Mouse (Mus musculus): ENCODE results near the gene Vac14. TPM values are rescaled to one million over a fixed set of nuclear protein-coding genes. Genes with fewer than 3 reads are reported as not detected.
"Not testable (repeated sequence)": the region's sequence is repeated elsewhere in the genome, so short reads cannot be mapped to it uniquely, and the experiment has no call there.

Gene Vac14
- polyA plus RNA-seq, 1 experiment from 2014 or later, result 24.1 TPM

DNA sequence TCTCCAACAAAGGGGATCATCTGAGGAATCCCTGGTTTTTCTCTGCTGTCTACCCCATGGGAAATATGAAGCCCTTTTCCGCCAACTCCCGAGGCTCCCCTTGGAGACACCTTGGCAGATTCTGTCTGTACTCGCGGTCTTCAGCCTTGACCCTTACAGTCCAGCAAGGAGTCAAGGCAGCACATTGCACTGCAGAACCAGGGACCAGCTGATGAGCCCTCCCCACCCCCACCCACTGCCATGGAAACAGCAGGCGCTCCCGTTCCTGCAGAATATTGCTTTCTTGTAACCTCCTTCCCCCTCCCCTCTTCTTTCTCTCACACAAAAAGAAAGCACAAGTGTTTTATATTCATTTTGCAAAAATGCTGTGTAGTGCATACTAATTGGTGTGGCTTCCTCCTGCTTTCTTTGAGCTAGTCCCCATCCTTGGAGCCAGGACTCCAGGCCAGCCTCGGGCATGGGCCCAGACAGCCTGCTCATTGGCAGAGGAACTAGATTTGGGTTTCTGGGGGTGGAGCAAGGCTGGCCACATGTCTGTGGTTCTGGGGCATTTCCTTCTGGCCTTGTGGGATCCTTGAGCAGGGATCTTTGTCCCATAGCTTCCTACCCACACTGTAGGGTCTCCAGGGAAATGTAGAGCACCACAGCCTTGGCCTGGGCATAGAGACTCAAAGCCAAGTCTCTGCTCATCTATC, 46.0 kb downstream of the Vac14 start:
- Histone ChIP-seq H3K9ac (no peak overlapping the region), H3K27ac (ENCODE audit: poor library complexity, severe bottlenecking) (no peak overlapping the region)
- WGBS, result 83% methylated on average over 7 of the region's 7 CpGs

GRCm38 (mm10) chr8:110665000-110665399, 46.6 kb downstream of the Vac14 start:
- WGBS, result 88% methylated on average over 3 of the region's 3 CpGs
- ATAC-seq (ENCODE audit: insufficient number of reproducible peaks, low FRiP score), result no peak
- no peak overlapping the region for H3K27ac ChIP-seq (ENCODE audit: poor library complexity, severe bottlenecking)
- peaks cover 17% of the 10 kb centered on the region for H3K36me3 ChIP-seq
- H3K9ac ChIP-seq, result no peak overlapping the region
- H3K27me3 ChIP-seq (replicated peaks), result no peaks in the 10 kb centered on the region
- H3K4me1 ChIP-seq (replicated peaks), result peaks cover 18% of the 10 kb centered on the region
- H3K4me2 ChIP-seq, result no peak overlapping the region
- no peak overlapping the region for H3K4me3 ChIP-seq
- H3K9me3 ChIP-seq (replicated peaks), result no peaks in the 10 kb centered on the region

More for the DNA sequence above, 46.0 kb downstream of the Vac14 start:
- H3K4me2 ChIP-seq, result no peak overlapping the region
- peaks cover 20% of the 10 kb centered on the region for H3K36me3 ChIP-seq
- ATAC-seq (ENCODE audit: insufficient number of reproducible peaks, low FRiP score), result no peak
- no peaks in the 10 kb centered on the region for H3K27me3 ChIP-seq (replicated peaks)
- H3K4me1 ChIP-seq (replicated peaks), result peaks cover 14% of the 10 kb centered on the region
- no peaks in the 10 kb centered on the region for H3K9me3 ChIP-seq (replicated peaks)
- no peak overlapping the region for H3K4me3 ChIP-seq

DNA sequence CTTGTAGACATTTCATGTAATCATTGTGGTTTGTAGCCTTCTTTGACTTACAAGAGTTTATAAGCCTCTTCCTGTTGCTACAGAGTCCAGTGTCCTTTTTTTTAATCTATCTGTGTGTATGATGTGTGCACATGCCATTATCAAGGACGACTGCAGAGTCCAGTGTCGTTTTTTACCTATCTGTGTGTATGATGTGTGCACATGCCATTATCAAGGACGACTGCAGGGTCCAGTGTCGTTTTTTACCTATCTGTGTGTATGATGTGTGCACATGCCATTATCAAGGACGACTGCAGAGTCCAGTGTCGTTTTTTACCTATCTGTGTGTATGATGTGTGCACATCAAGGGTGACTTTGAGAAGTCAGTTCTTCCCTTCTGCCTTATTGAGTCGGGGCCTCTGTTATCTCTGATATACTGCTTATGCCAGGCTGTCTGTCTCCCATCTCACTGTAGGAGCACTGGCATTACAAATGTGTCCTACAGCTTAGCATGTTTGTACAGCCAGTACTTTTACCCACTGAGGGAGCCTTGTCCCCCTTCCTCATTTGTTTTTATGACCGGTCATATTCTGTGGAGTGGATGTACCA, 49.3 kb downstream of the Vac14 start:
- ATAC-seq (ENCODE audit: insufficient number of reproducible peaks, low FRiP score), result not testable (repeated sequence)

GRCm38 (mm10) chr8:110669932-110670628, 51.7 kb downstream of the Vac14 start:
- Histone ChIP-seq H3K36me3 (peaks cover 12% of the 10 kb centered on the region), H3K9me3 (replicated peaks) (no peaks in the 10 kb centered on the region), H3K27ac (ENCODE audit: poor library complexity, severe bottlenecking) (no peak overlapping the region), H3K4me3 (no peak overlapping the region), H3K27me3 (replicated peaks) (no peaks in the 10 kb centered on the region), H3K4me1 (replicated peaks) (peaks cover 44% of the 10 kb centered on the region), H3K4me2 (no peak overlapping the region), H3K9ac (no peak overlapping the region)
- 62% methylated on average over 8 of the region's 8 CpGs for WGBS
- no peak for ATAC-seq (ENCODE audit: insufficient number of reproducible peaks, low FRiP score)

More for the DNA sequence above, 49.3 kb downstream of the Vac14 start:
- WGBS, result 56% methylated on average over 8 of the region's 8 CpGs
- H3K9ac ChIP-seq; H3K9me3 ChIP-seq (replicated peaks); H3K4me2 ChIP-seq; H3K36me3 ChIP-seq; H3K4me3 ChIP-seq; H3K27me3 ChIP-seq (replicated peaks); H3K27ac ChIP-seq (ENCODE audit: poor library complexity, severe bottlenecking): not testable (repeated sequence)
- peaks cover 40% of the 10 kb centered on the region for H3K4me1 ChIP-seq (replicated peaks)

- H3K9me3 ChIP-seq (replicated peaks), result no peaks in the 10 kb centered on the region
- peaks cover 12% of the 10 kb centered on the region for H3K36me3 ChIP-seq
- WGBS, result 86% methylated on average over 6 of the region's 6 CpGs
- no peaks in the 10 kb centered on the region for H3K27me3 ChIP-seq (replicated peaks)
- peak overlapping the region; percentile 42 for H3K27ac ChIP-seq (ENCODE audit: poor library complexity, severe bottlenecking)
- H3K4me3 ChIP-seq, result no peak overlapping the region
- peaks cover 54% of the 10 kb centered on the region for H3K4me1 ChIP-seq (replicated peaks)
- H3K4me2 ChIP-seq, result no peak overlapping the region
- no peak overlapping the region for H3K9ac ChIP-seq
- ATAC-seq (ENCODE audit: insufficient number of reproducible peaks, low FRiP score), result no peak
Measured at GRCm38 (mm10) chr8:110671309-110671708, 52.9 kb downstream of the Vac14 start.

GRCm38 (mm10) chr8:110672133-110672532, 53.7 kb downstream of the Vac14 start:
- H3K27me3 ChIP-seq (replicated peaks), result no peaks in the 10 kb centered on the region
- peaks cover 12% of the 10 kb centered on the region for H3K36me3 ChIP-seq
- no peak overlapping the region for H3K9ac ChIP-seq
- no peak overlapping the region for H3K4me3 ChIP-seq
- ATAC-seq (ENCODE audit: insufficient number of reproducible peaks, low FRiP score), result no peak
- H3K9me3 ChIP-seq (replicated peaks), result no peaks in the 10 kb centered on the region
- H3K27ac ChIP-seq (ENCODE audit: poor library complexity, severe bottlenecking), result 0 out of 2 replicates have a peak overlapping the region, but pooled peaks have one; percentile 42
- H3K4me1 ChIP-seq (replicated peaks), result peaks cover 61% of the 10 kb centered on the region
- WGBS, result 81% methylated on average over 2 of the region's 2 CpGs
- H3K4me2 ChIP-seq, result no peak overlapping the region

GRCm38 (mm10) chr8:110673168-110673567, 54.8 kb downstream of the Vac14 start:
- 72% methylated on average over 2 of the region's 2 CpGs for WGBS
- no peak overlapping the region for H3K9ac ChIP-seq
- no peak for ATAC-seq (ENCODE audit: insufficient number of reproducible peaks, low FRiP score)
- H3K36me3 ChIP-seq, result peaks cover 12% of the 10 kb centered on the region
- no peaks in the 10 kb centered on the region for H3K9me3 ChIP-seq (replicated peaks)
- no peaks in the 10 kb centered on the region for H3K27me3 ChIP-seq (replicated peaks)
- H3K4me1 ChIP-seq (replicated peaks), result peaks cover 62% of the 10 kb centered on the region
- H3K4me3 ChIP-seq, result no peak overlapping the region
- no peak overlapping the region for H3K27ac ChIP-seq (ENCODE audit: poor library complexity, severe bottlenecking)
- H3K4me2 ChIP-seq, result no peak overlapping the region

GRCm38 (mm10) chr8:110674589-110674988, 56.2 kb downstream of the Vac14 start:
- H3K36me3 ChIP-seq, result peaks cover 12% of the 10 kb centered on the region
- no peak overlapping the region for H3K27ac ChIP-seq (ENCODE audit: poor library complexity, severe bottlenecking)
- no peak overlapping the region for H3K9ac ChIP-seq
- peaks cover 62% of the 10 kb centered on the region for H3K4me1 ChIP-seq (replicated peaks)
- no peak overlapping the region for H3K4me3 ChIP-seq
- no peak for ATAC-seq (ENCODE audit: insufficient number of reproducible peaks, low FRiP score)
- H3K9me3 ChIP-seq (replicated peaks), result no peaks in the 10 kb centered on the region
- 90% methylated on average over 1 of the region's 1 CpGs for WGBS
- no peak overlapping the region for H3K4me2 ChIP-seq
- no peaks in the 10 kb centered on the region for H3K27me3 ChIP-seq (replicated peaks)

GRCm38 (mm10) chr8:110676702-110677101, 58.3 kb downstream of the Vac14 start:
- no peaks in the 10 kb centered on the region for H3K9me3 ChIP-seq (replicated peaks)
- H3K4me1 ChIP-seq (replicated peaks), result peaks cover 41% of the 10 kb centered on the region
- H3K4me3 ChIP-seq, result no peak overlapping the region
- no peaks in the 10 kb centered on the region for H3K27me3 ChIP-seq (replicated peaks)
- H3K36me3 ChIP-seq, result peaks cover 11% of the 10 kb centered on the region
- peak overlapping the region; percentile 38 for H3K4me2 ChIP-seq
- peak; percentile 33; the same call in 1 of the 2 replicates for ATAC-seq (ENCODE audit: insufficient number of reproducible peaks, low FRiP score)
- WGBS, result 27% methylated on average over 5 of the region's 5 CpGs
- H3K27ac ChIP-seq (ENCODE audit: poor library complexity, severe bottlenecking), result peak overlapping the region; percentile 89
- no peak overlapping the region for H3K9ac ChIP-seq

DNA sequence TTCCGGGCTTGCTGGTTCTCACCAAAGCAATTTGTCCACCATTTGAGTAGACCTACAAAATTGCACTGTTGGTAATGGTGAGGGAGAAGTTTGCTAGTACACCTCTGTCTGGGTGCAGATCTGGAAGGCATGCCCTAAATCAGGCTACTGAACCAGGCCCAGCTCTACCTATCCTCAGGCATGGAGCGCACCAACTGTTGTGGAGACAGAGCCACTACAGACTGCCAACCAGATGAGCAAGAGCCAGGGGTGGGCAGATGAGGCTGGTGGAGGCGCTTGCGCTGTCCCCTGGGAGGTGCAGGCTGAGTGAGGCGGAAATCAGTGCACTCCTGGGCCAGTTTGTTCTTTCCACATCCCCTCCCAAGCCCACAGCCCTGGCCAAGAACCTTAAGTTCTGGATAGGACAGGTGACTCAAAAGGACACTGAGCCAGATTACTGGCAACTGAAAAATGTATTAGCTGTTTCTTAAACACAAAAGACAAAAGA, 58.8 kb downstream of the Vac14 start:
- 82% methylated on average over 5 of the region's 5 CpGs for WGBS
- Histone ChIP-seq H3K27ac (ENCODE audit: poor library complexity, severe bottlenecking) (peak overlapping the region; percentile 89), H3K4me3 (no peak overlapping the region), H3K9ac (no peak overlapping the region), H3K36me3 (peaks cover 8% of the 10 kb centered on the region), H3K9me3 (replicated peaks) (no peaks in the 10 kb centered on the region), H3K27me3 (replicated peaks) (no peaks in the 10 kb centered on the region), H3K4me1 (replicated peaks) (peaks cover 36% of the 10 kb centered on the region), H3K4me2 (no peak overlapping the region)
- ATAC-seq (ENCODE audit: insufficient number of reproducible peaks, low FRiP score), result no peak

DNA sequence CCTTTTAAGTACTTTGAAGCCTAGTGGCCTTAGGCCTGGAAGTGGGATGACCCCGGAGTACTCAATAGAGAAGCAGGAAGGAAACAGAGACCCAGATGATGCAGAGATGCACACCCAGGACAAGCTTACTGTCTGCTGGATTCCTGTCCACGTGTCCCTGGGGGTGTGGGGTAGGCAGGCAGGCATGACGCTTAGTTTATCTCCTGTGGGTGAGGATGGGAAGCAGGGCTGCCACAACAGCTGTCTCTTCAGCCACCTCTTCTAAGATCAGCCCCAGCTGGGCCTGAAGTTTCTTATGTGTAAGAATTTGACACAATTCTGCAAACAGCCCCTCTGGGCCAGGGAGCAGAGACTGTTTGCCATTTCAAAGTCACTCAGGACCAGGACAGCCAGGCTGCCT, 60.6 kb downstream of the Vac14 start:
- Histone ChIP-seq H3K36me3 (peaks cover 19% of the 10 kb centered on the region), H3K27me3 (replicated peaks) (no peaks in the 10 kb centered on the region), H3K4me3 (no peak overlapping the region), H3K9ac (no peak overlapping the region), H3K4me2 (no peak overlapping the region), H3K27ac (ENCODE audit: poor library complexity, severe bottlenecking) (no peak overlapping the region), H3K9me3 (replicated peaks) (no peaks in the 10 kb centered on the region), H3K4me1 (replicated peaks) (peaks cover 36% of the 10 kb centered on the region)
- WGBS, result 48% methylated on average over 3 of the region's 3 CpGs
- ATAC-seq (ENCODE audit: insufficient number of reproducible peaks, low FRiP score), result no peak

Data from heart, embryonic 12.5 days (tissue).